Mouse (Mus musculus) limb, embryonic 11.5 days (tissue): ENCODE measurements around the gene Gm10392. TPM values are rescaled to one million over a fixed set of nuclear protein-coding genes. Genes with fewer than 3 reads are reported as not detected.

Experiments
- ATAC-seq: fragments of 200-750 bp; cut with Nextera tagmentation; 2 replicates; pipeline ENCODE4 v1.8.0; 2017; ENCODE audit warnings: low read depth; ENCODE audit not compliant: insufficient number of reproducible peaks, low FRiP score, low TSS enrichment
- DNase-seq: peaks from one replicate; pipeline ENCODE4 v3.0.0-alpha.2; 2015; ENCODE audit warnings: low spot score
- H3K27ac ChIP-seq: fragments of 300-500 bp; sonication (generic); replicated peaks from 2 replicates; pipeline ENCODE4 v1.5.1; 2014; ENCODE audit warnings: low read depth, mild to moderate bottlenecking, low read length
- H3K27me3 ChIP-seq: fragments of 300-500 bp; sonication (generic); 2 replicates; pipeline ENCODE4 v1.6.1; 2014; ENCODE audit warnings: mild to moderate bottlenecking, low read length, mixed read lengths; ENCODE audit not compliant: control insufficient read depth, insufficient read depth
- H3K36me3 ChIP-seq: fragments of 300-500 bp; sonication (generic); 2 replicates; pipeline ENCODE4 v1.6.1; 2014; ENCODE audit warnings: mild to moderate bottlenecking, low read length, moderate library complexity, mixed read lengths; ENCODE audit not compliant: control insufficient read depth, insufficient read depth
- H3K4me1 ChIP-seq: fragments of 300-500 bp; sonication (generic); 2 replicates; pipeline ENCODE4 v1.6.1; 2014; ENCODE audit warnings: low read length, mixed read lengths; ENCODE audit not compliant: control insufficient read depth, insufficient read depth
- H3K4me2 ChIP-seq: fragments of 300-500 bp; sonication (generic); 2 replicates; pipeline ENCODE4 v1.6.1; 2014; ENCODE audit warnings: low read depth, mild to moderate bottlenecking, moderate library complexity; ENCODE audit not compliant: severe bottlenecking
- H3K4me3 ChIP-seq: fragments of 300-500 bp; sonication (generic); 2 replicates; pipeline ENCODE4 v1.5.1; 2014; ENCODE audit warnings: low read depth, low read length
- H3K9ac ChIP-seq: fragments of 300-500 bp; sonication (generic); 2 replicates; pipeline ENCODE4 v1.6.1; 2014; ENCODE audit warnings: mild to moderate bottlenecking, low read length
- H3K9me3 ChIP-seq: fragments of 300-500 bp; sonication (generic); 2 replicates; pipeline ENCODE4 v1.6.1; 2016; ENCODE audit warnings: low read length; ENCODE audit not compliant: control insufficient read depth
- WGBS: fragments of 180-500 bp; shearing (Covaris S2); extraction: QIAGEN DNeasy Blood & Tissue Kit; methylation state at CpG from one replicate; pipeline ENCODE4 v1.1.7; 2014; 5-methylcytosine and 5-hydroxymethylcytosine counted together
- polyA plus RNA-seq: library from polyadenylated mRNA; unstranded; fragments of >200 nt; fragmentation: Nextera tagmentation; extraction: Ambion mirVana; gene quantifications from 2 replicates; pipeline ENCODE4 v1.2.1, GENCODE M21; 2014

The Gm10392 gene
- polyA plus RNA-seq, 1 experiment from 2014 or later = not detected

GRCm38 (mm10) chr11:77491502-77492291 lies 27.3 kb downstream of the Gm10392 start:
- H3K4me2 ChIP-seq = peak overlapping the region; percentile 96
- peak; percentile 76 for ATAC-seq
- no peaks in the 10 kb centered on the region for H3K27me3 ChIP-seq
- peaks cover 42% of the 10 kb centered on the region for H3K4me1 ChIP-seq
- no peaks in the 10 kb centered on the region for H3K36me3 ChIP-seq
- under 1% methylated on average over 23 of the region's 23 CpGs for WGBS
- peak overlapping the region; percentile 19 for H3K9ac ChIP-seq
- DNase-seq = no peak
- peak overlapping the region; percentile 88 for H3K4me3 ChIP-seq
- no peaks in the 10 kb centered on the region for H3K9me3 ChIP-seq
- H3K27ac ChIP-seq = peak overlapping the region; percentile 89

DNA sequence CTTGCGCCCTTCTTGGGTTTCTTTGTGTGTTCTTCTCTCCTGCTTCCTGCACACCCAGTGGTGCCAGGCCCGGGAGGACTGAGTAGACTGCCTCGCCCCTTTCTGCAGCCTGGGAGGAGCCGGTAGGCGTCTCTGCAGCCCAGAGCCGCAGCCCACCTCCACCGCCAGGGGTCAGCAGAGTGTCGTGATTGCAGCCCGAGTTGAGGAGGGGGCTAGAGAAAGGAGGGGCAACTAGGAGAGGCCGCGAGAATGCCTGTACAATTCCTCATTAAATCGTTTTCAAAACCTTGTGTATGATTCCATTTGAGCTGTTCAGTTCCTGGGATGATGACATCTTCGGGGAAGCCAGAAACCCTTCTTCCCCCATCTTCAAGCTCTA lies 27.9 kb downstream of the Gm10392 start:
- Histone ChIP-seq H3K27me3 (no peaks in the 10 kb centered on the region), H3K4me3 (peak overlapping the region; percentile 88), H3K27ac (peak overlapping the region; percentile 89), H3K36me3 (no peaks in the 10 kb centered on the region), H3K9me3 (no peaks in the 10 kb centered on the region), H3K4me2 (peak overlapping the region; percentile 96), H3K4me1 (peaks cover 46% of the 10 kb centered on the region), H3K9ac (no peak overlapping the region)
- peak; percentile 100 for DNase-seq
- peak; percentile 74 for ATAC-seq
- WGBS = 1% methylated on average over 13 of the region's 13 CpGs

DNA sequence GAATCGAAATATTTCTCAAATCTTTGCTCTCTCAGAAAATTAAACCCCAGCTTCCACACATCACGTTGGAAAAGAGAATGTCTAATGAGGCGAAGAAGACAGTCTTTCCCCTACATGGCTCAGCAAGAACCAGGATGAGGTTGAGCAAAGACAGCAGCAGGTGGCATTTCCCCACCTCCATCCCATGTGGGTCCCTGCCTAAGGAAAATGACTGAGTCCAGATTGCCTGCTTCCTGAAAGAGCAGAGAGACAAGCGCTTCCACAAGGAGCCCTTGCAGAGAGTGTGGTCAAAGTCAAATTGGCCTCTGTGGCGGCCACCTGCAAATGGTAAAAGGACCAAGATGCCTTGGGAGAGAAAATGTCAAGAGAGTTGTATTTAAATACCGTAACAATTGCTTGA lies 28.5 kb downstream of the Gm10392 start:
- no peaks in the 10 kb centered on the region for H3K36me3 ChIP-seq
- H3K9ac ChIP-seq = no peak overlapping the region
- peak overlapping the region; percentile 68 for H3K4me3 ChIP-seq
- ATAC-seq (no peak), DNase-seq (no peak)
- peaks cover 53% of the 10 kb centered on the region for H3K4me1 ChIP-seq
- peak overlapping the region; percentile 96 for H3K4me2 ChIP-seq
- H3K27ac ChIP-seq = no peak overlapping the region
- H3K9me3 ChIP-seq = no peaks in the 10 kb centered on the region
- H3K27me3 ChIP-seq = no peaks in the 10 kb centered on the region
- 72% methylated on average over 6 of the region's 6 CpGs for WGBS

DNA sequence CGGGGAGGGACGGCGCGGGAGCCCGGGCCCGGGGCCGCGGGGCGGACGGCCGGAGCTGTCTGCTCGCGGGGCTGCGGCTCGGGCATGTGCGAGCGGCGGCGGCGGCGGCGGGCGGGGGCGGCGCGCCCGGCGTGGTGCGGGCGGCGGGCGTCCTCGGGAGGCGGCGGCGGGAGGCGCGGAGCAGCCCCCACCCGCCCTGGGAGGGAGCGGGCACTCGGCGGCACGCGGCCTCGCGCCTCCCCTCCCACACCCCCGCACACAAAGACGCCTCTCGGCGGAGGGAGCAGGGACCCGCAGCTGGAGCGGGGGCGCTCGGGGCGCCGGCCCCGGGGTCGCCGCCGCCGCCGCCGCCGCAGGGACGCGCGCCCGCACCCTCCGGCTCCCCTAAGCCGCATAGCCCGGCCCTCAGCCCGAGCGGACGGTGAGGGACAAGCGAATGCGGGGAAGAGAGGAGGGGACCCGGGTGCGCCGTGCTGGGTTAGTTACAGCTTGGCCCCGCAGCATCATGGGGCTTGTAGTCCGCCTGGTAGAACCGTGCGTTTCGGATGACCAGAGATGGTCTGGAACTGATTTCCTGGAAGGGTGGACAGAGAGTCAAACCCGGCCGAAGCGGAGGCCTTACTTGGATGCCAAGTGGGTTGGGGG lies 29.3 kb downstream of the Gm10392 start, which contains the start of gene Ankrd13b:
Gene Ankrd13b (minus strand): TSS at position 88 of the 645 bp plus-strand sequence.
- Histone ChIP-seq H3K4me2 (peak within 1 kb of the TSS; percentile 52), H3K4me1 (peaks cover 53% of the 10 kb centered on the region), H3K9me3 (no peaks in the 10 kb centered on the region), H3K27me3 (no peaks in the 10 kb centered on the region), H3K9ac (peak within 1 kb of the TSS; percentile 91), H3K27ac (peak within 1 kb of the TSS; percentile 9; the same call in 1 of the 2 replicates), H3K4me3 (peak within 1 kb of the TSS; percentile 68), H3K36me3 (no peaks in the 10 kb centered on the region)
- DNase-seq (peak; percentile 84), ATAC-seq (0 out of 2 replicates have a peak, but pooled peaks have one; percentile 45)
- WGBS = under 1% methylated on average over 61 of the region's 87 CpGs

GRCm38 (mm10) chr11:77488771-77489581 lies 30.0 kb downstream of the Gm10392 start:
- Histone ChIP-seq H3K36me3 (no peaks in the 10 kb centered on the region), H3K4me2 (peak overlapping the region; percentile 52), H3K4me3 (peak overlapping the region; percentile 68), H3K27me3 (no peaks in the 10 kb centered on the region), H3K9me3 (no peaks in the 10 kb centered on the region), H3K4me1 (peaks cover 46% of the 10 kb centered on the region), H3K27ac (peak overlapping the region; percentile 9; the same call in 1 of the 2 replicates), H3K9ac (peak overlapping the region; percentile 91)
- DNase-seq = peak; percentile 59
- no peak for ATAC-seq
- 2% methylated on average over 55 of the region's 55 CpGs for WGBS

DNA sequence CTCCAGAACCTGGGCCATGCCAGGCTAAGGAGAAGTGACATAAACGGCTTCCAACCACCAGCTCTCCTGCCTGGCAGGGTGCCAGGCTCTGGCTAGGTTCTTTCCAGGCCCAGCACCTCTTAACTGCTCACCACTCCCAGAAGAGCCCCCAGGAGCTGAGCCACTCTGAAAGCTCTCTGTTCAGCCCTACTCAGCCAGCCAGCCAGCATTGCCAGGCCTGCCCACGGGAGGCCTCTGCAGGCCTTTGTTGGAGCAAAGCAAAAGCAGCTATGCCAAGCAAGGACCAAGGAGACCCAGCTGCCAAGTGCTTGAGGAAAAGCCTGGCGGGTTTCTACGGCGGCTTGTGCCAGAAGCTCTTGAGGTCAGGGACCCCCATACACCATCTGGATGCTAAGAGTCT lies 32.2 kb downstream of the Gm10392 start:
- no peak overlapping the region for H3K9ac ChIP-seq
- DNase-seq (no peak), ATAC-seq (no peak)
- no peaks in the 10 kb centered on the region for H3K9me3 ChIP-seq
- no peak overlapping the region; the same call in 1 of the 2 replicates for H3K4me2 ChIP-seq
- WGBS = 82% methylated on average over 5 of the region's 5 CpGs
- 0 out of 2 replicates have a peak overlapping the region, but pooled peaks have one; percentile 18 for H3K27ac ChIP-seq
- peaks cover 38% of the 10 kb centered on the region for H3K4me1 ChIP-seq
- no peaks in the 10 kb centered on the region for H3K36me3 ChIP-seq
- no peaks in the 10 kb centered on the region for H3K27me3 ChIP-seq
- no peak overlapping the region for H3K4me3 ChIP-seq

GRCm38 (mm10) chr11:77485229-77485628 lies 33.8 kb downstream of the Gm10392 start:
- DNase-seq (peak; percentile 49), ATAC-seq (no peak)
- peak overlapping the region; percentile 18; the same call in 1 of the 2 replicates for H3K4me2 ChIP-seq
- no peaks in the 10 kb centered on the region for H3K27me3 ChIP-seq
- H3K27ac ChIP-seq = peak overlapping the region; percentile 57
- 40% methylated on average over 6 of the region's 6 CpGs for WGBS
- H3K9me3 ChIP-seq = no peaks in the 10 kb centered on the region
- no peak overlapping the region for H3K4me3 ChIP-seq
- no peak overlapping the region for H3K9ac ChIP-seq
- H3K36me3 ChIP-seq = no peaks in the 10 kb centered on the region
- H3K4me1 ChIP-seq = peaks cover 37% of the 10 kb centered on the region
